Mouse (Mus musculus): Measurements from ENCODE around the gene Pmch.

- no peak for TF ChIP-seq EP300 (IDR thresholded peaks at IDR 0.05; ENCODE audit: low read depth)
- no peak for TF ChIP-seq CTCF (IDR thresholded peaks at IDR 0.05; ENCODE audit: low read depth)
Measured at GRCm38 (mm10) chr10:88064872-88065271, 26.0 kb upstream of the Pmch start.
